Mouse (Mus musculus) cortical plate, adult 2 months (tissue): Measurements from ENCODE around the gene Sema4c. TPM values are rescaled to one million over a fixed set of nuclear protein-coding genes. Genes with fewer than 3 reads are reported as not detected.

Experiments used
- H3K27ac ChIP-seq: fragments of 200-500 bp; 2 replicates; pipeline ENCODE4 v1.5.1; 2012; ENCODE audit warnings: low read length, control low read depth, inconsistent platforms; ENCODE audit not compliant: insufficient read depth
- H3K4me1 ChIP-seq: fragments of 200-500 bp; 2 replicates; pipeline ENCODE4 v1.6.1; 2011; ENCODE audit warnings: low read length; ENCODE audit not compliant: control insufficient read depth, insufficient read depth
- H3K4me3 ChIP-seq: fragments of 200-500 bp; 2 replicates; pipeline ENCODE4 v1.5.1; 2011; ENCODE audit warnings: mild to moderate bottlenecking, low read length, control low read depth; ENCODE audit not compliant: insufficient read depth
- CTCF ChIP-seq: fragments of 200-500 bp; IDR thresholded peaks from 2 replicates; pipeline ENCODE4 v1.5.1; 2011; ENCODE audit warnings: mild to moderate bottlenecking, control low read depth, low read length; ENCODE audit not compliant: insufficient read depth; ENCODE audit errors: extremely low read depth
- POLR2A ChIP-seq: fragments of 200-500 bp; IDR thresholded peaks from 2 replicates; pipeline ENCODE4 v1.6.1; 2011; ENCODE audit warnings: mild to moderate bottlenecking, low read length, control low read depth; ENCODE audit not compliant: insufficient read depth; ENCODE audit errors: extremely low read depth
- polyA plus RNA-seq: library from polyadenylated mRNA; depleted of rRNA; stranded (reverse); fragments of >200 nt; gene quantifications from 2 replicates; pipeline ENCODE4 v1.2.3, GENCODE M21; 2012

The Sema4c gene
- polyA plus RNA-seq, 1 experiment: 10.8 TPM

GRCm38 (mm10) chr1:36593099-36593498 lies 35.0 kb upstream of the Sema4c start:
- Histone ChIP-seq H3K4me1 (no peaks in the 10 kb centered on the region), H3K4me3 (no peak overlapping the region), H3K27ac (no peak overlapping the region)
- TF ChIP-seq POLR2A (no peak), CTCF (no peak)

GRCm38 (mm10) chr1:36591408-36591807 lies 33.3 kb upstream of the Sema4c start:
- H3K4me3 ChIP-seq: no peak overlapping the region
- H3K27ac ChIP-seq: no peak overlapping the region
- TF ChIP-seq POLR2A: no peak
- TF ChIP-seq CTCF: no peak
- H3K4me1 ChIP-seq: no peaks in the 10 kb centered on the region

- H3K4me1 ChIP-seq: no peaks in the 10 kb centered on the region
- no peak overlapping the region for H3K4me3 ChIP-seq
- no peak for TF ChIP-seq CTCF
- TF ChIP-seq POLR2A: no peak
- H3K27ac ChIP-seq: no peak overlapping the region
Observed at GRCm38 (mm10) chr1:36590664-36591063, 32.5 kb upstream of the Sema4c start.

GRCm38 (mm10) chr1:36589486-36589885 lies 31.3 kb upstream of the Sema4c start:
- Histone ChIP-seq H3K27ac (no peak overlapping the region), H3K4me1 (no peaks in the 10 kb centered on the region), H3K4me3 (no peak overlapping the region)
- TF ChIP-seq POLR2A (no peak), CTCF (no peak)

- no peak overlapping the region for H3K27ac ChIP-seq
- H3K4me1 ChIP-seq: no peaks in the 10 kb centered on the region
- TF ChIP-seq POLR2A: no peak
- no peak for TF ChIP-seq CTCF
- H3K4me3 ChIP-seq: no peak overlapping the region
Observed at GRCm38 (mm10) chr1:36588476-36589450, 30.6 kb upstream of the Sema4c start.

- no peak overlapping the region for H3K27ac ChIP-seq
- no peaks in the 10 kb centered on the region for H3K4me1 ChIP-seq
- H3K4me3 ChIP-seq: no peak overlapping the region
- TF ChIP-seq CTCF: no peak
- no peak for TF ChIP-seq POLR2A
Observed at GRCm38 (mm10) chr1:36587860-36588259, 29.7 kb upstream of the Sema4c start.

GRCm38 (mm10) chr1:36586288-36586687 lies 28.1 kb upstream of the Sema4c start:
- TF ChIP-seq POLR2A (no peak), CTCF (no peak)
- Histone ChIP-seq H3K4me1 (no peaks in the 10 kb centered on the region), H3K27ac (no peak overlapping the region), H3K4me3 (no peak overlapping the region)

GRCm38 (mm10) chr1:36583408-36584116 lies 25.4 kb upstream of the Sema4c start:
- no peak for TF ChIP-seq CTCF
- Histone ChIP-seq H3K27ac (no peak overlapping the region), H3K4me1 (no peaks in the 10 kb centered on the region; the same call in 1 of the 2 replicates), H3K4me3 (no peak overlapping the region)

- no peaks in the 10 kb centered on the region; the same call in 1 of the 2 replicates for H3K4me1 ChIP-seq
- no peak overlapping the region for H3K4me3 ChIP-seq
- no peak for TF ChIP-seq POLR2A
- TF ChIP-seq CTCF: no peak
- no peak overlapping the region for H3K27ac ChIP-seq
Observed at GRCm38 (mm10) chr1:36582211-36582610, 24.1 kb upstream of the Sema4c start.

- Histone ChIP-seq H3K27ac (no peak overlapping the region), H3K4me1 (no peaks in the 10 kb centered on the region; the same call in 1 of the 2 replicates), H3K4me3 (no peak overlapping the region)
- TF ChIP-seq CTCF: no peak
- no peak for TF ChIP-seq POLR2A
Observed at GRCm38 (mm10) chr1:36581260-36581659, 23.1 kb upstream of the Sema4c start.
